Mouse (Mus musculus): ENCODE measurements at regions not wholly inside any gene's neighbourhood (a gene's known extent, or its start where the extent isn't known, plus 50 kb on each side); places are given as distances from the start of the nearest gene placed in this dataset.

GRCm38 (mm10) chrX:166645713-166646112 is 60.2 kb upstream of the Egfl6 start:
- Histone ChIP-seq H3K4me2 (replicated peaks; ENCODE audit: low read depth) (0 out of 2 replicates have a peak overlapping the region, but pooled peaks have one; percentile 13), H3K4me3 (ENCODE audit: low read depth, low read length) (no peak overlapping the region), H3K27ac (ENCODE audit: low read depth, low read length) (no peak overlapping the region), H3K4me1 (replicated peaks; ENCODE audit: control insufficient read depth, insufficient read depth, low read length) (no peaks in the 10 kb centered on the region), H3K9me3 (ENCODE audit: control insufficient read depth) (no peaks in the 10 kb centered on the region), H3K27me3 (replicated peaks; ENCODE audit: control insufficient read depth, insufficient read depth, low read length) (no peaks in the 10 kb centered on the region), H3K36me3 (ENCODE audit: control insufficient read depth, insufficient read depth) (no peaks in the 10 kb centered on the region), H3K9ac (ENCODE audit: low read depth, low read length) (no peak overlapping the region)
- ATAC-seq: no peak
- WGBS: 52% methylated on average over 7 of the region's 7 CpGs
- no peak for TF ChIP-seq CTCF (IDR thresholded peaks at IDR 0.05; ENCODE audit: low read depth)

DNA sequence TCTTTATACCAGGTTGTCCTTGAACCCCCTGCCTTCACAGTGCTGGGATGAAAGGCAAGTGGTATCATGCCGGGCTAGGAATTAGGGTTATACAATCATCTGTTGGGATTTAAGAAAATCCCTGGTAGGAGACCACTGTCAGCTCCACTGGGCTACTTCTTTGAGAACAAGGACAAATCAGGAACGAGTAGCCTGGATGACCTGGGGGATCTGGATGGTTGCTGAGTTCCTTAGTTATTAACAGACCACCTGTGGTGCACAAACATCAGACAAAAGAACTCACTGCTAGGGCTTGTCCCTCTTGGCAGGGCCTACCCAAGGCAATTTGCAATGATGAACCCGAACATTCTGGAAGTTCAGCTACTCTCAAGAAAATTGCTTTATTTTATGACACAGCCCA is 55.7 kb upstream of the Egfl6 start:
- Histone ChIP-seq H3K9me3 (ENCODE audit: control insufficient read depth) (no peaks in the 10 kb centered on the region), H3K36me3 (ENCODE audit: control insufficient read depth, insufficient read depth) (no peaks in the 10 kb centered on the region), H3K4me3 (ENCODE audit: low read depth, low read length) (no peak overlapping the region), H3K27ac (ENCODE audit: low read depth, low read length) (no peak overlapping the region), H3K4me1 (replicated peaks; ENCODE audit: control insufficient read depth, insufficient read depth, low read length) (no peaks in the 10 kb centered on the region), H3K9ac (ENCODE audit: low read depth, low read length) (no peak overlapping the region), H3K27me3 (replicated peaks; ENCODE audit: control insufficient read depth, insufficient read depth, low read length) (no peaks in the 10 kb centered on the region), H3K4me2 (replicated peaks; ENCODE audit: low read depth) (no peak overlapping the region)
- 71% methylated on average over 3 of the region's 3 CpGs for WGBS
- TF ChIP-seq CTCF (IDR thresholded peaks at IDR 0.05; ENCODE audit: low read depth): no peak
- ATAC-seq: no peak

- Histone ChIP-seq H3K36me3 (ENCODE audit: control insufficient read depth, insufficient read depth) (no peaks in the 10 kb centered on the region), H3K9ac (ENCODE audit: low read depth, low read length) (no peak overlapping the region), H3K27ac (ENCODE audit: low read depth, low read length) (no peak overlapping the region), H3K27me3 (replicated peaks; ENCODE audit: control insufficient read depth, insufficient read depth, low read length) (no peaks in the 10 kb centered on the region), H3K4me1 (replicated peaks; ENCODE audit: control insufficient read depth, insufficient read depth, low read length) (no peaks in the 10 kb centered on the region), H3K4me3 (ENCODE audit: low read depth, low read length) (no peak overlapping the region), H3K4me2 (replicated peaks; ENCODE audit: low read depth) (no peak overlapping the region), H3K9me3 (ENCODE audit: control insufficient read depth) (no peaks in the 10 kb centered on the region)
- no peak for TF ChIP-seq CTCF (IDR thresholded peaks at IDR 0.05; ENCODE audit: low read depth)
- ATAC-seq: no peak
- 100% methylated on average over 1 of the region's 1 CpGs for WGBS
Measured at GRCm38 (mm10) chrX:166640258-166640657, 54.7 kb upstream of the Egfl6 start.
